Mouse (Mus musculus) neural tube, embryonic 12.5 days (tissue): ENCODE results near the gene Cnn2. TPM values are rescaled to one million over a fixed set of nuclear protein-coding genes. Genes with fewer than 3 reads are reported as not detected.
A peak's percentile ranks its signal among the peaks of the same experiment; 100 is the strongest.

Experiments
- ATAC-seq: fragments of 200-750 bp; cut with Nextera tagmentation; 2 replicates; pipeline ENCODE4 v1.8.0; 2017; ENCODE audit warnings: low read depth, mild to moderate bottlenecking, moderate TSS enrichment, moderate library complexity; ENCODE audit not compliant: low FRiP score
- H3K27ac ChIP-seq: fragments of 300-500 bp; sonication (generic); 2 replicates; pipeline ENCODE4 v1.5.1; 2016
- H3K27me3 ChIP-seq: fragments of 300-500 bp; sonication (generic); replicated peaks from 2 replicates; pipeline ENCODE4 v1.6.1; 2016; ENCODE audit warnings: mild to moderate bottlenecking
- H3K36me3 ChIP-seq: fragments of 300-500 bp; sonication (generic); 2 replicates; pipeline ENCODE4 v1.6.1; 2016; ENCODE audit warnings: mild to moderate bottlenecking
- H3K4me1 ChIP-seq: fragments of 300-500 bp; sonication (generic); 2 replicates; pipeline ENCODE4 v1.6.1; 2016
- H3K4me2 ChIP-seq: fragments of 300-500 bp; sonication (generic); replicated peaks from 2 replicates; pipeline ENCODE4 v1.6.1; 2016; ENCODE audit warnings: mild to moderate bottlenecking
- H3K4me3 ChIP-seq: fragments of 300-500 bp; sonication (generic); 2 replicates; pipeline ENCODE4 v1.5.1; 2016
- H3K9ac ChIP-seq: fragments of 300-500 bp; sonication (generic); 2 replicates; pipeline ENCODE4 v1.6.1; 2016; ENCODE audit warnings: mild to moderate bottlenecking
- H3K9me3 ChIP-seq: fragments of 300-500 bp; sonication (generic); 2 replicates; pipeline ENCODE4 v1.6.1; 2016; ENCODE audit warnings: mild to moderate bottlenecking
- WGBS: fragments of 180-500 bp; shearing (Covaris S2); methylation state at CpG from one replicate; pipeline ENCODE4 v1.1.7; 2016; 5-methylcytosine and 5-hydroxymethylcytosine counted together
- polyA plus RNA-seq: library from polyadenylated mRNA; unstranded; fragments of >200 nt; fragmentation: Nextera tagmentation; extraction: Ambion mirVana; gene quantifications from 2 replicates; pipeline ENCODE4 v1.2.1, GENCODE M21; 2016

Cnn2 gene
- polyA plus RNA-seq, 1 experiment from 2014 or later = 107 TPM

DNA sequence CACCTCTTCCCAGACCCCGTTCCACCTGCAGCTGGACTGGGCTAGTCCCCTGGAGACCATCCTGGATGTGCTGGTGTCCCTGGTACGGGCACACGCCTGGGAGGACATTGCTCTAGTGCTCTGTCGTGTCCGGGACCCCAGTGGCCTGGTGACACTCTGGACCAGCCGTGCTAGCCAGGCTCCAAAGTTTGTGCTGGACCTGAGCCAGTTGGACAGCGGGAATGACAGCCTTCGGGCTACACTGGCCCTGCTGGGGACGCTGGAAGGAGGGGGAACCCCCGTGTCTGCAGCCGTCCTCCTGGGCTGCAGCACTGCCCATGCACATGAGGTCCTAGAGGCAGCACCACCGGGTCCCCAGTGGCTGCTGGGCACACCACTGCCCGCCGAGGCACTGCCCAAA lies 15.6 kb upstream of the Cnn2 start:
- no peak overlapping the region for H3K9ac ChIP-seq
- no peak overlapping the region for H3K4me2 ChIP-seq
- H3K4me1 ChIP-seq = peaks cover 9% of the 10 kb centered on the region
- no peak overlapping the region for H3K4me3 ChIP-seq
- H3K27me3 ChIP-seq = peaks cover 41% of the 10 kb centered on the region
- H3K36me3 ChIP-seq = peaks cover 45% of the 10 kb centered on the region
- no peak for ATAC-seq
- WGBS = 67% methylated on average over 14 of the region's 14 CpGs
- H3K9me3 ChIP-seq = no peaks in the 10 kb centered on the region
- no peak overlapping the region for H3K27ac ChIP-seq

DNA sequence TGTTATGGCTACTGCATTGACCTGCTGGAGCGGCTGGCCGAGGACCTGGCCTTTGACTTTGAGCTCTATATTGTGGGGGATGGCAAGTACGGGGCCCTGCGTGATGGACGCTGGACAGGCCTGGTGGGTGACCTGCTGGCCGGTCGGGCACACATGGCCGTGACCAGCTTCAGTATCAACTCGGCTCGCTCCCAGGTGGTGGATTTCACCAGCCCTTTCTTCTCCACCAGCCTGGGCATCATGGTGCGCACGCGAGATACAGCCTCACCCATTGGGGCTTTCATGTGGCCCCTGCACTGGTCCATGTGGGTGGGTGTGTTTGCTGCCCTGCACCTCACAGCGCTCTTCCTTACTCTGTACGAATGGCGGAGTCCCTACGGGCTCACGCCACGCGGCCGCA lies 14.3 kb upstream of the Cnn2 start:
- H3K27me3 ChIP-seq = peaks cover 41% of the 10 kb centered on the region
- 93% methylated on average over 21 of the region's 21 CpGs for WGBS

GRCm38 (mm10) chr10:79974668-79975067 lies 13.7 kb upstream of the Cnn2 start:
- no peak overlapping the region for H3K27ac ChIP-seq
- H3K4me2 ChIP-seq = no peak overlapping the region
- no peak for ATAC-seq
- H3K36me3 ChIP-seq = peaks cover 56% of the 10 kb centered on the region
- H3K4me3 ChIP-seq = no peak overlapping the region
- peaks cover 36% of the 10 kb centered on the region for H3K27me3 ChIP-seq
- H3K9ac ChIP-seq = no peak overlapping the region
- H3K4me1 ChIP-seq = peaks cover 9% of the 10 kb centered on the region
- no peaks in the 10 kb centered on the region for H3K9me3 ChIP-seq
- 87% methylated on average over 8 of the region's 8 CpGs for WGBS

More for the DNA sequence above, 14.3 kb upstream of the Cnn2 start:
- H3K4me3 ChIP-seq = no peak overlapping the region
- H3K4me1 ChIP-seq = peaks cover 9% of the 10 kb centered on the region
- no peak overlapping the region for H3K4me2 ChIP-seq
- peaks cover 51% of the 10 kb centered on the region for H3K36me3 ChIP-seq
- H3K27ac ChIP-seq = no peak overlapping the region
- ATAC-seq = no peak
- no peaks in the 10 kb centered on the region for H3K9me3 ChIP-seq
- no peak overlapping the region for H3K9ac ChIP-seq

DNA sequence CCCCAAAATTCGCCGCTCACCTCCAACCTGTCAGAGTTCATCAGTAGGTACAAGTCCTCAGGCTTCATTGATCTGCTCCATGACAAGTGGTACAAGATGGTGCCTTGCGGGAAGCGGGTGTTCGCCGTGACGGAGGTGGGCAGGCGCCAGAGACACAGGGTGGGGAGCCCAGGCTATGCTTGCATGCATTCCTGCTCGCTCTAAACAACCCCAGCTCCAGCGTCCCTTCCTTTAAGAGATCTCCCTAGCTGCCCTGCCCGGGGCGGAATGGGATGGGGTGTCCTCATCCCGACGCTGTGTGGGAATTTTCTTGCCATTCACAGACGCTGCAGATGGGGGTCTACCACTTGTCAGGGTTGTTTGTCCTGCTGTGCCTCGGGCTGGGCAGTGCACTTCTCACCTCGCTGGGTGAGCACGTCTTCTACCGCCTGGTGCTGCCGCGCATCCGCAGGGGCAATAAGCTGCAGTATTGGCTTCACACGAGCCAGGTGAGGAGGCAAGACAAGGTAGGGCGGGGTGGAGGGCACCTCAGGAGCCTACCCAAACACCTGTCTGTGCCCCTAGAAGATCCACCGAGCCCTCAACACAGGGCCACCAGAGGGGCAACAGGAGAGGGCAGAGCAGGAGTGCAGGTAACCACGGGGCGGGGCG lies 12.2 kb upstream of the Cnn2 start:
- H3K36me3 ChIP-seq = peaks cover 59% of the 10 kb centered on the region
- WGBS = 86% methylated on average over 28 of the region's 28 CpGs
- no peak overlapping the region for H3K27ac ChIP-seq
- no peak for ATAC-seq
- H3K9ac ChIP-seq = no peak overlapping the region
- peaks cover 3% of the 10 kb centered on the region; the same call in 1 of the 2 replicates for H3K4me1 ChIP-seq
- peaks cover 22% of the 10 kb centered on the region for H3K27me3 ChIP-seq
- H3K4me3 ChIP-seq = no peak overlapping the region
- no peak overlapping the region for H3K4me2 ChIP-seq
- H3K9me3 ChIP-seq = no peaks in the 10 kb centered on the region

- no peaks in the 10 kb centered on the region for H3K9me3 ChIP-seq
Observed at GRCm38 (mm10) chr10:79976722-79977107, 11.7 kb upstream of the Cnn2 start.

DNA sequence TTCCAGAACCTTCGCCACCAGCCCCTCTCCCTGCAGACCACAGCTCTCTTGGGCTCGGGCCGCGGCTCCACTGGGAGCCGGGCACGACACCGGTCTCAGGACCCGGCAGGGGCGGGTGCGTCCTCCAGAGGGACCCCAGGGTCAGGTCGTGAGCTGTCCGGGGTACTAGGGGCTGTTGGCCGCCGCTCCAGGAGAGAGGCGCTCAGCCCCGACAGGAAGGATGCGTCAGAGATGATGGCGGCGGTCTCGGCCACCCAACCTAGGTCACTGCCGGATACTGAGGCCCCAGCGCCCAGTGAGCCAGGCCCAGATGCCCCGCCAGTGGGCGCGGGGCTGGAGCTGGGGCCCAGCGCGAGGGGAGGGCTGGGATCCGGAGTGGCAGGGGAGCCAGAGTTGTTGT lies 11.1 kb upstream of the Cnn2 start:
- 82% methylated on average over 28 of the region's 28 CpGs for WGBS
- H3K9ac ChIP-seq = no peak overlapping the region
- 0 out of 2 replicates have a peak overlapping the region, but pooled peaks have one; percentile 3 for H3K4me3 ChIP-seq
- no peak for ATAC-seq
- H3K36me3 ChIP-seq = peaks cover 63% of the 10 kb centered on the region
- H3K9me3 ChIP-seq = no peaks in the 10 kb centered on the region
- peaks cover 11% of the 10 kb centered on the region for H3K27me3 ChIP-seq
- H3K4me2 ChIP-seq = no peak overlapping the region; the same call in 1 of the 2 replicates
- H3K27ac ChIP-seq = no peak overlapping the region
- peaks cover 9% of the 10 kb centered on the region; the same call in 1 of the 2 replicates for H3K4me1 ChIP-seq

More at GRCm38 (mm10) chr10:79976722-79977107, 11.7 kb upstream of the Cnn2 start:
- H3K4me3 ChIP-seq = no peak overlapping the region
- no peak overlapping the region for H3K27ac ChIP-seq
- peaks cover 63% of the 10 kb centered on the region for H3K36me3 ChIP-seq
- no peak overlapping the region for H3K9ac ChIP-seq
- H3K4me2 ChIP-seq = no peak overlapping the region
- no peak for ATAC-seq
- H3K4me1 ChIP-seq = 0 out of 2 replicates have a peak, but pooled peaks cover 7% of the 10 kb centered on the region
- peaks cover 17% of the 10 kb centered on the region for H3K27me3 ChIP-seq
- 67% methylated on average over 36 of the region's 36 CpGs for WGBS

GRCm38 (mm10) chr10:79978061-79978460 lies 10.3 kb upstream of the Cnn2 start:
- 94% methylated on average over 21 of the region's 21 CpGs for whole genome bisulfite sequencing
- no peak overlapping the region for H3K9ac ChIP-seq
- no peak overlapping the region for H3K27ac ChIP-seq
- peaks cover 16% of the 10 kb centered on the region for H3K4me1 ChIP-seq
- H3K4me2 ChIP-seq = no peak overlapping the region
- ATAC-seq = no peak
- H3K9me3 ChIP-seq = no peaks in the 10 kb centered on the region
- H3K36me3 ChIP-seq = peaks cover 66% of the 10 kb centered on the region
- peaks cover 5% of the 10 kb centered on the region; the same call in 1 of the 2 replicates for H3K27me3 ChIP-seq
- H3K4me3 ChIP-seq = no peak overlapping the region

DNA sequence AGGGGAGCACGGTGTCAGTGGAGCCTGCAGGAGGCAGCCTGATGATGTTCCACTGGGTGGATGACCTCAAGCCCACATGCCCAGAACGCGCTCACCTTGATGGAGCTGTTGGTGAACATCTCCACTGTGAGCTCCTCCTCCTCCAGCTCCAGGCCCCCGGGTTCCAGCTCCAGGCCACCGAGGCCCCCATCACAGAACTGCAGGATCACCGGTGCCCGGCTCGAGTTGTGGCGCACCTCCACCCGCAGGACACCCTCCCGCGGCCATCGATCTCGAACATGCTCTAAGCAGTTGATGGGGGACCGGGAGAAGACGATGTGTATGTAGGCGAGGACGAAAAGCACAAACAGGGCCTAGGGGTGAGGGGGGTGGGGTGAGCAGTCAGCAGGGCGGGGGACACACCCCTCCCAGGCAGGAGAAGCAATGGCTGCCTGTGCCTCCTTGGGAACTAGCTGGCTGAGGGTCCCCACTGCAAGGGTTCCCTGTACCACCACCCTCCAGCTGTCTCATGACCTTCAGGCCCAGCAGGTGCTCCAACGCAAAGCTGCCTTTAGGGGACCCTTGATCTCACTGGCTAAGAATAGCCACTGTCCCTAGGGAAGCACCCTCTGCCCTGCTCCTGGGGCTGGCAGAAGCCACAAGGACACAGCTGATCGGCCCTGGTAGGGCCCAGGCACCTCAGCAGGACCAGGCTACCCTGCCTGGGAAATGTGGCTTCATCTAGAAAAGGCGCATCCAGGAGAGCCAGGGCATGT lies 8.8 kb upstream of the Cnn2 start:
- 94% methylated on average over 22 of the region's 22 CpGs for WGBS
- H3K36me3 ChIP-seq = peaks cover 58% of the 10 kb centered on the region

DNA sequence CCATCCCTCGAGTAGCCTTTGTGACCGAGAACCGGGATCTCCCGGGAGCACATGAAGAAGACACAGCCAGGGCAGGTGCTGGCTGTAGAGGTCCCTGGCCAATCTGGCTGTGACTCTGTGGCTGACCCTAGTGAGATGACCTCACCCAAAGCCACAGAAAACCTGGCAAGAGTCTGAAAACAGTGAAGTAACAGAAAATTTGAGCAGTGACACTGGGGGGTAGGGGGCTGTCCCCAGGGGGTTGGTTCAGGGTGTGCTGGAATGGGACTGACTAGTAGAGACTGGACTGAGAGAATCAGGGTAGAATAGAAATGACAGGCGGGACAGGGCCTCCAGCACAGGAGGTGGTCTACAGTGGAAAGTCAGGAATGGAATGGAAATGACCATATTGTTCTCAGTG lies 5.2 kb upstream of the Cnn2 start:
- H3K4me2 ChIP-seq = peak overlapping the region; percentile 92
- peak overlapping the region; percentile 80 for H3K4me3 ChIP-seq
- no peak overlapping the region for H3K27ac ChIP-seq
- 77% methylated on average over 5 of the region's 5 CpGs for WGBS
- no peak for ATAC-seq
- H3K9me3 ChIP-seq = no peaks in the 10 kb centered on the region
- H3K27me3 ChIP-seq = peaks cover 12% of the 10 kb centered on the region
- H3K4me1 ChIP-seq = peaks cover 36% of the 10 kb centered on the region
- H3K36me3 ChIP-seq = peaks cover 24% of the 10 kb centered on the region
- peak overlapping the region; percentile 83 for H3K9ac ChIP-seq

More for the DNA sequence above, 8.8 kb upstream of the Cnn2 start:
- Histone ChIP-seq H3K27ac (no peak overlapping the region), H3K4me3 (no peak overlapping the region), H3K27me3 (no peaks in the 10 kb centered on the region), H3K4me1 (peaks cover 22% of the 10 kb centered on the region), H3K9me3 (no peaks in the 10 kb centered on the region), H3K9ac (no peak overlapping the region), H3K4me2 (no peak overlapping the region)
- no peak for ATAC-seq

DNA sequence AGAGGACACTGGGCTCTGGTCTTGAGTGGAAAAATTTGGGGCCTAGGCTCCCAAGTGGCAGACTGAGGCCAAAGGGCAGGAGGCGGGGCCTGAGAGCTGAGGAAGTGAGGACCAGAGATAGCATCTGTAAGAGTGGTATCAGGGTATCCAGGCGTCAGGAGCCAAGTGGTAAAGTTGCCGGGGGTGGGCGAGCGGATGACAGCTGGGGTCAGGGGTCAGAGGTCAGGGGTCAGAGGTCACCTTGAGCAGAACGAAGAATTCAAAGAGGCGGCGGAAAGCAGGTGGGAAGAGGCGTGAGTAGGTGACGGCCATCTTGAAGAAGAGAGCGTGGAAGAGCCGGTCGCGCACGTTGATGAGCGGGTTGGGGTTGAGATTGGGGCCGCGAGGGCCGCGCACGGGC lies 4.7 kb upstream of the Cnn2 start:
- H3K27me3 ChIP-seq = peaks cover 17% of the 10 kb centered on the region
- no peaks in the 10 kb centered on the region for H3K9me3 ChIP-seq
- peak overlapping the region; percentile 80 for H3K4me3 ChIP-seq
- 1% methylated on average over 21 of the region's 21 CpGs for WGBS
- peaks cover 19% of the 10 kb centered on the region for H3K36me3 ChIP-seq
- H3K4me1 ChIP-seq = peaks cover 41% of the 10 kb centered on the region
- peak overlapping the region; percentile 83 for H3K9ac ChIP-seq
- peak overlapping the region; percentile 92 for H3K4me2 ChIP-seq
- ATAC-seq = peak; percentile 3; the same call in 1 of the 2 replicates
- peak overlapping the region; percentile 72 for H3K27ac ChIP-seq

DNA sequence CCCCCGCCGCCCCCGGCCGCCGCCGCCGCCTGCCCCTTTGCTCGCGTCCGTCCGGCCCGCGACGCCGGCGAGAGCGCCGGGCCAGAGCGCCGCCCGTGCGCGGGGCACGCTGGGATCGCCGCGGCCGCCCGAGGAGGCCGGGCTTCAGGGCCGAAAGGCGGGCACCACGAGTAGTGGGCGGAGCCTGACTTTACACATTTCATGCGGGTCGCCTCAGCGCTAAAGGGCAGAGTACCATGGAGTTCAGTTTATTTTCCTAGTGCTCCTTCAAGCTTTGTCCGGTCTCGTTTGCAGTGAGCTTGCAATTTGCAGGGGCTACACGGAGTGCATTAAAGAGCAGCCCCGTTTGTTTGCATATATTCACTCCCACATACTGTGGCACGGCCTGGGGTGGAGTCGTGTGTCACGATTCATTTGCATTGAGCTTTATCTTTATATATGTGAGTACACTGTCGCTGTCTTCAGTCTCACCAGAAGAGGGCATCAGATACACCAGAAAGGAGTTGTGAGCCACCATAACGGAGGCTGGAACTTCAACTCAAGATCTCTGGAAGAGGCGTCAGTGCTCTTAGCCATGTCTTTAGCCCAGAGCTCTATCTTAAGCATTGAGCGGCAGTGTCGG lies 4.1 kb upstream of the Cnn2 start, which contains the start of gene Tmem259:
Gene Tmem259 (minus strand): TSS at position 136 of the 622 bp plus-strand sequence.
- Histone ChIP-seq H3K9me3 (no peaks in the 10 kb centered on the region), H3K9ac (peak within 1 kb of the TSS; percentile 83), H3K4me2 (peak within 1 kb of the TSS; percentile 92), H3K36me3 (peaks cover 13% of the 10 kb centered on the region), H3K27ac (peak within 1 kb of the TSS; percentile 72), H3K4me3 (peak within 1 kb of the TSS; percentile 80), H3K27me3 (peaks cover 23% of the 10 kb centered on the region), H3K4me1 (peaks cover 43% of the 10 kb centered on the region)
- ATAC-seq = peak; percentile 77
- WGBS = under 1% methylated on average over 49 of the region's 49 CpGs

- Histone ChIP-seq H3K36me3 (peaks cover 10% of the 10 kb centered on the region), H3K27ac (peak overlapping the region; percentile 51; the same call in 1 of the 2 replicates), H3K9me3 (no peaks in the 10 kb centered on the region), H3K4me3 (peak overlapping the region; percentile 80), H3K4me2 (peak overlapping the region; percentile 92), H3K4me1 (peaks cover 45% of the 10 kb centered on the region), H3K9ac (peak overlapping the region; percentile 64), H3K27me3 (peaks cover 29% of the 10 kb centered on the region)
- peak; percentile 94 for ATAC-seq
- WGBS = under 1% methylated on average over 22 of the region's 22 CpGs
Observed at GRCm38 (mm10) chr10:79984871-79985270, 3.5 kb upstream of the Cnn2 start.
